Mouse (Mus musculus) bone marrow, adult 2 months (tissue): ENCODE results near the gene Psmb3.

Experiments used
- CTCF ChIP-seq: fragments of 200-500 bp; IDR thresholded peaks from 2 replicates; pipeline ENCODE4 v1.5.1; 2011; ENCODE audit warnings: low read length, control low read depth; ENCODE audit not compliant: control insufficient read depth, insufficient read depth
- POLR2A ChIP-seq: fragments of 200-500 bp; IDR thresholded peaks from 2 replicates; pipeline ENCODE4 v1.6.1; 2011; ENCODE audit warnings: low read depth, mild to moderate bottlenecking, control low read depth, low read length, borderline replicate concordance; ENCODE audit not compliant: control insufficient read depth

DNA sequence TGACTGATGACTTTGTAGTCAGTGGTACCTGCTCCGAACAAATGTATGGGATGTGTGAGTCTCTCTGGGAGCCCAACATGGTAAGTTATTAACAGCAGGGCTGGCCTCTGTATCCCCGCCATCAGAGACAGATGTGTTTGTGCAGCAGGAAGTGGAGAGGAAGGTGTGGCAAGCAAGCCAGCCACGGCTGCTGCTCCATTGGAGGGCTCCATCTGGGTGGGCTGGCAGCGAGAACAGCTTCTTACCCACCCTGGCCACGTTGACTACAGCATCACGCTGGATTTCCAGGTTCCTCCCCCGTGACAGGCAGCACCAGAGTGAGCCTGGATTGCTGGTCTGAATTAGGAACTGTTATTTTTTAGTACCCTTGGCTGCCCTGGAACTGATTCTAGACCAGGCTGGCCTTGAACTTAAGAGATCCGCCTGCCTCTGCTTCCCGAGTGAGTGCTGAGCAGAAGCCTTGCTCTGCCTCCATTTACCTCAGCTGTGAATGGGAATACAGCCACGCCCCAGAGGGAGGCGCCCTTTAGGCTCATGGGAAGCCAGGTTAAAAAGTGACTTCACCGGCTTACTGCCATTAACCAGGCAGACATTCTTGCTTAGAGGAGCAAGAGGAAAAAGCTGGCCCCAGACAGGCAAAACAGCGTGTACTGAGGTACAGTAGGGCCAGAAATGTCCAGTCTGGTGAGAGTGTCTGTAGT is 8.2 kb downstream of the Psmb3 start:
- TF ChIP-seq CTCF (no peak), POLR2A (no peak)
